Mouse (Mus musculus) neural tube, embryonic 14.5 days (tissue): ENCODE results near the gene Neu2. TPM values are rescaled to one million over a fixed set of nuclear protein-coding genes. Genes with fewer than 3 reads are reported as not detected.

Source experiments
- ATAC-seq: fragments of 200-750 bp; cut with Nextera tagmentation; 2 replicates; pipeline ENCODE4 v1.8.0; 2017; ENCODE audit warnings: low read depth, mild to moderate bottlenecking, moderate TSS enrichment, moderate library complexity
- H3K27ac ChIP-seq: fragments of 300-500 bp; sonication (generic); 2 replicates; pipeline ENCODE4 v1.5.1; 2014; ENCODE audit warnings: low read depth, mild to moderate bottlenecking, control low read depth, low read length, moderate library complexity, mixed read lengths
- H3K27me3 ChIP-seq: fragments of 300-500 bp; sonication (generic); 2 replicates; pipeline ENCODE4 v1.6.1; 2014; ENCODE audit warnings: low read length; ENCODE audit not compliant: control insufficient read depth, insufficient read depth
- H3K36me3 ChIP-seq: fragments of 300-500 bp; sonication (generic); 2 replicates; pipeline ENCODE4 v1.6.1; 2014; ENCODE audit warnings: low read length, mixed read lengths; ENCODE audit not compliant: control insufficient read depth, insufficient read depth
- H3K4me1 ChIP-seq: fragments of 300-500 bp; sonication (generic); 2 replicates; pipeline ENCODE4 v1.6.1; 2014; ENCODE audit warnings: low read length; ENCODE audit not compliant: control insufficient read depth, insufficient read depth
- H3K4me2 ChIP-seq: fragments of 300-500 bp; sonication (generic); 2 replicates; pipeline ENCODE4 v1.6.1; 2014; ENCODE audit warnings: mild to moderate bottlenecking, low read depth, low read length, control low read depth
- H3K4me3 ChIP-seq: fragments of 300-500 bp; sonication (generic); 2 replicates; pipeline ENCODE4 v1.5.1; 2014; ENCODE audit warnings: low read depth, low read length, control low read depth, mixed read lengths
- H3K9ac ChIP-seq: fragments of 300-500 bp; sonication (generic); replicated peaks from 2 replicates; pipeline ENCODE4 v1.6.1; 2014; ENCODE audit warnings: low read depth, mild to moderate bottlenecking, control low read depth, low read length, mixed read lengths
- H3K9me3 ChIP-seq: fragments of 300-500 bp; sonication (generic); 2 replicates; pipeline ENCODE4 v1.6.1; 2016; ENCODE audit warnings: low read length; ENCODE audit not compliant: control insufficient read depth
- WGBS: fragments of 180-500 bp; shearing (Covaris S2); extraction: QIAGEN DNeasy Blood & Tissue Kit; methylation state at CpG from one replicate; pipeline ENCODE4 v1.1.7; 2014; 5-methylcytosine and 5-hydroxymethylcytosine counted together
- polyA plus RNA-seq: library from polyadenylated mRNA; unstranded; fragments of >200 nt; fragmentation: Nextera tagmentation; extraction: Ambion mirVana; gene quantifications from 2 replicates; pipeline ENCODE4 v1.2.1, GENCODE M21; 2014

Neu2 gene
- polyA plus RNA-seq, 1 experiment from 2014 or later = 0.63 TPM

DNA sequence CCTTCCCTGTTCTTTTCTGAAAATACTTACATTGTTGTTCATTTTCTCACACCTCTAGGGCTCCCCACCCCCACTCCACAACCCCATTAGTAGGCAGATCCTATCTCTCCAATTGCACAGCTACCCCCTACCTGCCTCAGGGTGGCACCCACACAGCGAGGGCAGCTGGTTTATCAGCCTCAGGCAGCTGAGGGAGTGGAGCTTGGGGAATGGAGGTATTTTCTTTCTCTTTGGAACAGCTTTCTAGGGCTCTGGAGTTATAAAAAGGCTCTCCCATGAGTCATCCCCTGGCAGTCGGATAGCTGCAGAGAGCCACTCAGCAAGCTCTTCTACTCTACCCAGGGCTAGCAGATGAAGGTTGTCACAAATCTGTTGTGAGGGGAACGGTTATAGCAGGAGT is 84.6 kb downstream of the Neu2 start:
- Histone ChIP-seq H3K4me2 (no peak overlapping the region), H3K9me3 (no peaks in the 10 kb centered on the region), H3K4me1 (no peaks in the 10 kb centered on the region), H3K9ac (no peak overlapping the region), H3K4me3 (no peak overlapping the region), H3K36me3 (no peaks in the 10 kb centered on the region), H3K27ac (no peak overlapping the region), H3K27me3 (no peaks in the 10 kb centered on the region)
- 81% methylated on average over 3 of the region's 3 CpGs for WGBS
- no peak for ATAC-seq

DNA sequence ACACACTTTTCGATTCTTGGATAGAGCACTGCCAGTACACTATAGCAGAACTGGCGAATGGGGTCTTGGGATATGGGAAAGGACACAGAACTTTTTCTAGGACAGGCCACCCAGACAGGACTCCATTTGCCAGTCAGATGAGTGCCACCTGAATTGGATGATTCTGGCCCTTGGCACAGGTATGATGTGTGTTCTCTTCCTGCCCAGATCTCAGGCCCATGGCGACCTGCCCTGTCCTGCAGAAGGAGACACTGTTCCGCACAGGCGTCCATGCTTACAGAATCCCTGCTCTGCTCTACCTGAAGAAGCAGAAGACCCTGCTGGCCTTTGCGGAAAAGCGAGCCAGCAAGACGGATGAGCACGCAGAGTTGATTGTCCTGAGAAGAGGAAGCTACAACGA is 85.0 kb downstream of the Neu2 start:
- no peak overlapping the region for H3K4me3 ChIP-seq
- H3K4me2 ChIP-seq = no peak overlapping the region
- no peaks in the 10 kb centered on the region for H3K27me3 ChIP-seq
- H3K9me3 ChIP-seq = no peaks in the 10 kb centered on the region
- no peaks in the 10 kb centered on the region for H3K36me3 ChIP-seq
- WGBS = 96% methylated on average over 10 of the region's 10 CpGs
- ATAC-seq = no peak
- no peak overlapping the region for H3K27ac ChIP-seq
- no peaks in the 10 kb centered on the region for H3K4me1 ChIP-seq
- H3K9ac ChIP-seq = no peak overlapping the region

DNA sequence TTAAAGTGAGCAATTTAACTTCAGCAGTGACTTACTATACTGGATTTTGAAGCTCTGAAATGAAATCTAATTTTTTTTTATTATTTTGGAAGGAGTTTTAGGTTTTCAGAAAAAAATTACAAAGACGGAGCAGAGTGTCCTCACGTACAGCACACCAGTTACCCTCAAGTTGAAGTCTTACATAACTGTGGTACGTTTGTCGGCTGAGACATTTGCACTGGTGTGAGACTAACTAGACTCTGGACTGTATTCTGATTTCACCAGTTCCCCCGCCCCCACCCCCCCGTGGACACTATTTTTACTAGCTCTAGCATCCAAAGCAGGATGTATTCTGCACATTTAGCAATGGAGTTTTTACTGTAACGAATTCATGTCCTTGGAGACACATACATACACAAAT is 90.8 kb downstream of the Neu2 start:
- Histone ChIP-seq H3K9me3 (no peaks in the 10 kb centered on the region), H3K9ac (no peak overlapping the region), H3K36me3 (no peaks in the 10 kb centered on the region), H3K4me1 (no peaks in the 10 kb centered on the region), H3K27ac (no peak overlapping the region), H3K4me3 (no peak overlapping the region), H3K27me3 (no peaks in the 10 kb centered on the region), H3K4me2 (no peak overlapping the region)
- 85% methylated on average over 7 of the region's 7 CpGs for WGBS
- ATAC-seq = no peak

- Histone ChIP-seq H3K4me3 (no peak overlapping the region), H3K27ac (no peak overlapping the region), H3K9me3 (no peaks in the 10 kb centered on the region), H3K27me3 (no peaks in the 10 kb centered on the region), H3K4me2 (no peak overlapping the region), H3K36me3 (no peaks in the 10 kb centered on the region), H3K4me1 (no peaks in the 10 kb centered on the region), H3K9ac (no peak overlapping the region)
- WGBS = 77% methylated on average over 2 of the region's 2 CpGs
- ATAC-seq = no peak
Measured at GRCm38 (mm10) chr1:87601801-87602200, 92.1 kb downstream of the Neu2 start.

- no peaks in the 10 kb centered on the region for H3K36me3 ChIP-seq
- ATAC-seq = no peak
- no peaks in the 10 kb centered on the region for H3K27me3 ChIP-seq
- H3K9me3 ChIP-seq = no peaks in the 10 kb centered on the region
- no peaks in the 10 kb centered on the region for H3K4me1 ChIP-seq
- H3K4me2 ChIP-seq = no peak overlapping the region
- no peak overlapping the region for H3K4me3 ChIP-seq
- no peak overlapping the region for H3K9ac ChIP-seq
- no peak overlapping the region for H3K27ac ChIP-seq
- WGBS = 91% methylated on average over 5 of the region's 5 CpGs
Measured at GRCm38 (mm10) chr1:87603389-87603788, 93.7 kb downstream of the Neu2 start.

DNA sequence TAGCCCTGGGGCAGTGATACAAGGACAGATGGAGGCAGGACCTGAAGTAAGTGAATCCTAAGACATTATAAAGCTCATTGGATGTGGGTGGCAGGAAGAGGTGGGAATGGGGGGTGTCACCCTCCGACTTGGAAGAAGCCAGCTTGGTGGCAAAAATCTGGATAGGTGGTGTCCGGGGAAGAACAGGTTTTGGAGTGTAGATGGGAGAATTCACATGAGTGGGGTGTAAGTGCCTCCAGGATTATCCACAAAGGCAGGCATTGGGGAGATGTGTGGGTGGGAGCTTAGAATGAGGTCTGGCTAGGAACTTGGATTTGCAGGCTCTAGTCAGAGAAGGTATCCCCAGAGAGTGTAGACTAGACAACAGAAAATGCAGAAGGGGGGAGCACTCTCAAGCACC is 95.6 kb downstream of the Neu2 start:
- Histone ChIP-seq H3K27me3 (no peaks in the 10 kb centered on the region), H3K9me3 (no peaks in the 10 kb centered on the region), H3K36me3 (no peaks in the 10 kb centered on the region), H3K9ac (no peak overlapping the region), H3K4me3 (no peak overlapping the region), H3K4me2 (no peak overlapping the region), H3K4me1 (no peaks in the 10 kb centered on the region), H3K27ac (no peak overlapping the region)
- 80% methylated on average over 2 of the region's 2 CpGs for WGBS
- no peak for ATAC-seq

DNA sequence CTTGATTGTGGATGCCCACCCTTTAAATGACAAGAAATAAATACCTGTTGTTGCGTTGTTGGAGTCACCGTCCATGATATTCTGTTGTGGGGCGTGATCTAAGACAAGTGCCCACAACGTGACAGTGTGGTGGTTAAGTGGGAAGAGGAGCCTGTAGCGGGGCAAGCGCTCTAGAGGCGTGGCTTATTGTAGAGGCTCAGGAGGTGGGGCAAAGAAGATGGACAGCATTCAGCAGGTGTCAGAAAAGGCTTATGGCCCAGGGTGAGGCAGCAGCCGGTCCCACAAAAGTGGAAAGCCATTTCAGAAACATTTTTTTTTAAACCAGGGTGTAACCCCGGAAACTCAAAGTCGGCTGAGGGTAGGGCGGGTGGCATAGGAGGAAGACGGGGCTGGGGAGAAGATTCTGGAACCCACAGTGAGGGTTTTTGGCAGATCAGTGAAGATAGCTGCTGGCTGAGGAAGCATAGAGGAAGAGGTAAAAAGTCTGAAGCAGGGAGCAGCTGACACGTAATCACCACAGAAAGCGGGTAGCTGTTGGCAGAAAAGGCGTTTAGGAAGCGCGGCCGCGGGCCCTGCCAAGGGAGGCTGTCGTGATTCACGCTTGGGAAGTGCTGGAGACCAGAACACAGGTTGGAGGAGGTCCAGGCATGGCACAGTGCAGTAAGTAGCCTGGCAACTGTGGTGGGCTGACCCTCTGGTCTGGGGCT is 97.8 kb downstream of the Neu2 start:
- no peaks in the 10 kb centered on the region for H3K36me3 ChIP-seq
- H3K9ac ChIP-seq = no peak overlapping the region
- H3K27me3 ChIP-seq = no peaks in the 10 kb centered on the region
- ATAC-seq = peak; percentile 66; the same call in 1 of the 2 replicates
- H3K4me3 ChIP-seq = no peak overlapping the region
- H3K27ac ChIP-seq = no peak overlapping the region
- H3K9me3 ChIP-seq = no peaks in the 10 kb centered on the region
- 76% methylated on average over 21 of the region's 21 CpGs for WGBS
- no peak overlapping the region for H3K4me2 ChIP-seq
- H3K4me1 ChIP-seq = no peaks in the 10 kb centered on the region

DNA sequence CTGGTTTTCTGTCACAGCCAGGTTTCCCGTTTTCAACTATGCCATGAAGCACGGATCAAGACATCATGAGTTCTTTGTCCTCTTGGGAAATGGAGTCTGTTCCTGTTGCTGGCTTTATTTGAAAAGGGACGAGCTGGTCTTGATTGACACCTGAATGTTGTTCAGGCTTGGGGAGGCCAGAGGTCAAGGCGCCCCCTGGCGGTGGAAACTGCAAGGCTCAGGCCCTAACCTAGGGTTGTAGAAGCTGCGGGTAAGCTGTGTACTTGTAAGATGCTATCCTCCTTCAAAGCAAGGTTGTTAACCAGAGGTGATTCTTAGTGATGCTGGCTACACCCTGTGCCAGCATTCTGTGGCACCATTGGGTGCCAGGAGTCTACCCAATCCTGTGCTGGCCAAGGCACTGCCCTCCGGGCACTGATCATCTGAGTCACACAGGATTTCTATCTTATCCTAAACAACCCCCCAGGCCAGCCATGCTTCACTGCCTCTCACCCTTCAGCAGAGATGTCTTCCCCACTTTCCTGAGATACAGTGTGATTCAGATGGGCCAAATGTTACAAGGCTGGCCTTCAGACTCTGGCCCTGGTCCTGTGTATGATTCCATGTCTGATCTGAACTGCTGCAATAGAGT is 98.8 kb downstream of the Neu2 start:
- Histone ChIP-seq H3K36me3 (no peaks in the 10 kb centered on the region), H3K27ac (no peak overlapping the region), H3K4me1 (no peaks in the 10 kb centered on the region), H3K4me3 (no peak overlapping the region), H3K4me2 (no peak overlapping the region), H3K9me3 (no peaks in the 10 kb centered on the region), H3K9ac (no peak overlapping the region), H3K27me3 (no peaks in the 10 kb centered on the region)
- peak; percentile 58 for ATAC-seq
- 36% methylated on average over 7 of the region's 7 CpGs for WGBS

DNA sequence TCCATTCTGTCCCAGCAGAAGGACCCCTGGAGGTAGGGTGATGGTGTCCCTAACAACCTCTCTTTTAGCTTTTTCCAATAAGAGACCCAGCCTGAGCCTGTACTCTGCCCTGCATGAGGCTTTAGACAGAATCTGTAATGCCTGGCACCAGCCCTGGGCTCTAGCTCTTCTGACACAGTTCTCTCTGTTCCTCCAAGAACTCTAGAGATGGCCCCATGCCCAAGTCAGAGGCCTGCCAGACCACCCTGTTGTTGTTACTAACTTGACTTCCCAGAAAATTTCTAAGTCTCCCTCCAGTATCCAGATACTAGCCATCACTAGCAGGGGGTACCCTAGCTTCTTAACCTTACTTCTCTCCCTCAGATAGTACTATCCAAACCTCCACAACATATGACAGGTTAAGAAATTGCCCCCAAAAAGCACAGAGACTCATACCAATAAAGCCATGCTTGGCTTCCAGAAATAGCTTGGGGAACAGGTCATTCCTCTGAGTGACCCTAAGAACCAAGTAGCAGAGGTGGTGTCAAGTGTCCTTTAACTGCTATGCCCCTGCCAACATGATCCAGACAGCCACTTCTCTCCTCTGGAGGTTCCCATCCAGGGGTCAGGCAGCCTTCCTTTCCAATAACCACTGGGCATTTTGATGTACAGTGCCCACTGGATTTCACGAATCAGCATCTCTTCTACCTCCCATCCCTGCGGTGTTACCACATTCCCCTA is 105.0 kb downstream of the Neu2 start:
- H3K36me3 ChIP-seq = no peaks in the 10 kb centered on the region
- no peak for ATAC-seq
- no peak overlapping the region for H3K27ac ChIP-seq

More for the DNA sequence above, 105.0 kb downstream of the Neu2 start:
- WGBS = 94% methylated on average over 2 of the region's 2 CpGs
- H3K9ac ChIP-seq = no peak overlapping the region
- H3K4me1 ChIP-seq = no peaks in the 10 kb centered on the region
- H3K9me3 ChIP-seq = no peaks in the 10 kb centered on the region
- no peak overlapping the region for H3K4me2 ChIP-seq
- H3K27me3 ChIP-seq = no peaks in the 10 kb centered on the region
- H3K4me3 ChIP-seq = no peak overlapping the region
